Mouse (Mus musculus): ENCODE data around the gene Odf3b.

Odf3b gene

DNA sequence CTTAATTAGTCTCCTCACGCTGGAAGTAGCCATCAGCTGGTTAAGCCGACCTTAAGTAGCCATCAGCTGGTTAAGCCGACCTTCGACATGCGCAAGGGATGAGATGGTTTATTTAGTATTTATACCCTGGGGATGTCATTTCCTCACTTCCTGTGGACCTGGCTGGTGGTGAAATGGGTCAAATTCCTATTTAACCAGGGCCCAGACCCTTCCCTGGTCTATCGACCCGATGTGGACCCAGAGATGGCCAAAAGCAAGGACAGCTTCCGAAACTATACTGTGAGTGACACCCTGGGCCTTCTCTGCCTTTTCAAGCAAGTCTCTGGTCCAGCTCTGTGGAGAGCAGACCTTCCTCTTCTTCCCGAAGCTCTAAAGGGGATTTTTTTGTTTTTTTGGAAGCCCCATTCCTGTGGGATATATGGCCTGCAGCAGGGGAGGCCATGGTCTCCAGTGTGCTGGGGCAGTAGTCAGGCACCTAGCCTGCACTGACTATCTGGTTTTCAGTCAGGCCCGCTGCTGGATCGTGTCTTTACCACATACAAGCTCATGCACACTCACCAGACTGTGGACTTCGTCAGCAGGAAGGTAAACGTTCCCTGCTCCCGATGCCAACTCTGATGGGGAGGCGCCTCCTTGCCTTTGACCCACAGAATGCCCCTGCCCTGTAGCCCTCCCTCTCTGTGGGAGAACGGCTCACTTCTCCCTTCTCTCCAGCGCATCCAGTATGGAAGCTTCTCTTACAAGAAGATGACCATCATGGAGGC, 44.1 kb downstream of the Odf3b start:
- peak; percentile 23 for DNase-seq (ENCODE audit: low read depth, low spot score)

DNA sequence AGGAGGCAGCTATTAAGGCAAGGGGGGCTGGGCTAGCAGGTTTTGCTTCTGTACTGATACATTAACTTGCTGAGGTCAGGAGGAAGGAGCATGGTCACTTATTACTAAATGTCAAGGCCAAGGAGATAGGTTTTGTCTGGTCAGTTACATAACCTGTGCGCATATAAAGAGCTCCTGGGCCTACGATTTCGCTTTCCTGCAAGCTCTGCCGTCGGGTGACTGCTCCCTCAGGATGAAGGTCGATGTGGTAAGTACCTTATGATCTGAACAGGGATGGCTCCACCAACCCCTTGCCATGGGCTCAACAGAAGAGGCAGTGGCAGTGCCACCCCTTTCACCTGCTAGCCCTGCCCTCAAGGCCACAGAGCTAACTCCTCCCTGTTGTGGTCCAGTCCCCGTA, 44.8 kb downstream of the Odf3b start, which contains the start of gene Miox:
Miox (plus strand) TSS at position 128 of the 400 bp plus-strand sequence.
- DNase-seq (ENCODE audit: low read depth, low spot score), result no peak
